Mouse (Mus musculus) midbrain, embryonic 16.5 days (tissue): ENCODE measurements at regions not wholly inside any gene's neighbourhood (a gene's known extent, or its start where the extent isn't known, plus 50 kb on each side); places are given as distances from the start of the nearest gene placed in this dataset.

Experiments used
- ATAC-seq: fragments of 200-750 bp; cut with Nextera tagmentation; 2 replicates; pipeline ENCODE4 v1.8.0; 2017; ENCODE audit warnings: moderate TSS enrichment
- H3K27ac ChIP-seq: fragments of 300-500 bp; sonication (generic); 2 replicates; pipeline ENCODE4 v1.5.1; 2014; ENCODE audit warnings: mild to moderate bottlenecking, low read length, mixed read lengths
- H3K27me3 ChIP-seq: fragments of 300-500 bp; sonication (generic); 2 replicates; pipeline ENCODE4 v1.6.1; 2014; ENCODE audit warnings: low read depth, low read length, mixed read lengths; ENCODE audit not compliant: control insufficient read depth, insufficient read depth
- H3K36me3 ChIP-seq: fragments of 300-500 bp; sonication (generic); 2 replicates; pipeline ENCODE4 v1.6.1; 2014; ENCODE audit warnings: mild to moderate bottlenecking, low read length, moderate library complexity, mixed read lengths; ENCODE audit not compliant: control insufficient read depth, insufficient read depth
- H3K4me1 ChIP-seq: fragments of 300-500 bp; sonication (generic); 2 replicates; pipeline ENCODE4 v1.6.1; 2014; ENCODE audit warnings: mild to moderate bottlenecking, low read length, mixed read lengths; ENCODE audit not compliant: control insufficient read depth, insufficient read depth
- H3K4me2 ChIP-seq: fragments of 300-500 bp; sonication (generic); 2 replicates; pipeline ENCODE4 v1.6.1; 2014; ENCODE audit warnings: mild to moderate bottlenecking, low read length, mixed read lengths
- H3K4me3 ChIP-seq: fragments of 300-500 bp; sonication (generic); 2 replicates; pipeline ENCODE4 v1.5.1; 2014; ENCODE audit warnings: low read depth, mild to moderate bottlenecking, low read length, moderate library complexity, mixed read lengths
- H3K9ac ChIP-seq: fragments of 300-500 bp; sonication (generic); 2 replicates; pipeline ENCODE4 v1.6.1; 2014; ENCODE audit warnings: low read depth, low read length, mixed read lengths
- H3K9me3 ChIP-seq: fragments of 300-500 bp; sonication (generic); replicated peaks from 2 replicates; pipeline ENCODE4 v1.6.1; 2014; ENCODE audit warnings: mild to moderate bottlenecking, low read length, mixed read lengths; ENCODE audit not compliant: control insufficient read depth, poor library complexity, severe bottlenecking
- WGBS: fragments of 180-500 bp; shearing (Covaris S2); extraction: QIAGEN DNeasy Blood & Tissue Kit; methylation state at CpG from one replicate; pipeline ENCODE4 v1.1.7; 2014; 5-methylcytosine and 5-hydroxymethylcytosine counted together

GRCm38 (mm10) chr10:122515698-122516097, 67.4 kb downstream of the Avpr1a start:
- H3K9ac ChIP-seq: no peak overlapping the region
- H3K4me3 ChIP-seq: no peak overlapping the region
- 89% methylated on average over 3 of the region's 3 CpGs for WGBS
- H3K9me3 ChIP-seq: peaks cover 3% of the 10 kb centered on the region; the same call in 1 of the 2 replicates
- no peaks in the 10 kb centered on the region for H3K4me1 ChIP-seq
- H3K36me3 ChIP-seq: no peaks in the 10 kb centered on the region
- no peak for ATAC-seq
- H3K27ac ChIP-seq: no peak overlapping the region
- H3K4me2 ChIP-seq: no peak overlapping the region
- no peaks in the 10 kb centered on the region for H3K27me3 ChIP-seq

GRCm38 (mm10) chr10:122519274-122519790, 71.0 kb downstream of the Avpr1a start:
- no peak for ATAC-seq
- Histone ChIP-seq H3K4me3 (no peak overlapping the region), H3K36me3 (no peaks in the 10 kb centered on the region), H3K4me1 (no peaks in the 10 kb centered on the region), H3K27ac (no peak overlapping the region), H3K9me3 (no peaks in the 10 kb centered on the region), H3K27me3 (no peaks in the 10 kb centered on the region), H3K4me2 (no peak overlapping the region), H3K9ac (no peak overlapping the region)
- 97% methylated on average over 4 of the region's 4 CpGs for WGBS

DNA sequence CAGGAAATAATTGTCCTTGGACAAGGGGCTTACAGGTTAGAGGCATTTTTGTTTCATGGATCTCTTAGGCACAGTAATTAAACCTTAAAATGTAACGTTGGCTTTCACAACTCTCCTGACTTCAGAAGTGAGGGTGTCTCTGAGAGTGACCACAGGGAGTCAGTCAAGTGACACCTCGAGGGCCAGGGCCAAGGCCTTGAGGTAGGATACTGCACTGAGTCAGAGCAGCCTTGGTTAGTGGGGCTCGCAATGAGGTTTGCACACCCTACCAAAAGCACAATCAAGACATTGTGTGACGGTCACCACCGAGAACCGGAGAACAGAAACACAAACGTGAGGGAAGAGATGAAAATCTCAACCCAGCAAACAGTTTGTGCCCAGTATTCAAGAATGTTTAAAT, 71.7 kb downstream of the Avpr1a start:
- H3K9ac ChIP-seq: no peak overlapping the region
- WGBS: 85% methylated on average over 7 of the region's 7 CpGs
- no peaks in the 10 kb centered on the region for H3K9me3 ChIP-seq
- no peaks in the 10 kb centered on the region for H3K4me1 ChIP-seq
- no peak overlapping the region for H3K27ac ChIP-seq
- H3K4me2 ChIP-seq: no peak overlapping the region
- no peaks in the 10 kb centered on the region for H3K36me3 ChIP-seq
- no peak for ATAC-seq
- H3K4me3 ChIP-seq: no peak overlapping the region
- H3K27me3 ChIP-seq: no peaks in the 10 kb centered on the region

DNA sequence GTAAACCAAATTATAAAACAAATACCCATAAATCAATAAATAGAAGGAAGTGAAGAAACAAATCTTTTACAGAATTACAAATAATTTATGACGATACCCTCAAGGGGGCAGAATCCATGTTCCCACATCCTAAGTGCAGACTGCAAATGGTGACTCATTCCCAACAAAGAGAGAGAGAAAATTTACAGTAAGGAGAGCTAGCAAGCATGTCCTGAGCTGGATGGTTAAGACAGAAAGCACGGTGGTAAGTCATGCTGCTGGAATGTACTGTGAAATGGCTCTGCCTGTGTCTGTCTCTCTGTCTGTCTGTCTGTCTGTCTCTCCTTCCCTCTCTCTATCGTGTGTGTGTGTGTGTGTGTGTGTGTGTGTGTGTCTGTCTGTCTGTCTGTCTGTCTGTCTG, 74.3 kb downstream of the Avpr1a start:
- H3K27me3 ChIP-seq: no peaks in the 10 kb centered on the region
- H3K36me3 ChIP-seq: no peaks in the 10 kb centered on the region
- no peak for ATAC-seq
- H3K27ac ChIP-seq: no peak overlapping the region
- no peak overlapping the region for H3K9ac ChIP-seq
- H3K4me1 ChIP-seq: no peaks in the 10 kb centered on the region
- no peak overlapping the region for H3K4me2 ChIP-seq
- 95% methylated on average over 3 of the region's 3 CpGs for WGBS
- no peak overlapping the region for H3K4me3 ChIP-seq
- no peaks in the 10 kb centered on the region for H3K9me3 ChIP-seq

DNA sequence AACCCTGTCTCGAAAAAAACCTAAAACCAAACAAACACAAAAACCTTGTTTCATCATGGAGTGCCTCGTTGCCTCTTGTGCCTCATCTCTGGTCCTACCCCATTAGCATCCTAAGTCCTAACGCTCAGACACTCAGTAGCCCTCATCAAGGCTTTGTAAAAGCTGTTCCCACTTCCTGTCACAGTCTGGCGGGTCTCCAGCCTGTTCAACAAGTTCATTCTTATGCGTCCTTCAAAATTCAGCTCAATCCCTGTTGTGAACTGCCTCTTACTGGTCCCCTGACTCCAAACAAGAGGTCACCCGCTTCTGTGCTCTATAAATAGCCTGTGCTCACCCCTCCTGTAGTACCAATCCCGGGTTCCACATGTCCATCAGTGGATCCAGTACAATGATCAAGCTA, 77.1 kb downstream of the Avpr1a start:
- Histone ChIP-seq H3K4me1 (no peaks in the 10 kb centered on the region), H3K36me3 (no peaks in the 10 kb centered on the region), H3K9ac (no peak overlapping the region), H3K27me3 (no peaks in the 10 kb centered on the region), H3K9me3 (no peaks in the 10 kb centered on the region), H3K27ac (no peak overlapping the region), H3K4me2 (no peak overlapping the region), H3K4me3 (no peak overlapping the region)
- no peak for ATAC-seq
- 65% methylated on average over 7 of the region's 7 CpGs for WGBS

- H3K27ac ChIP-seq: no peak overlapping the region
- no peaks in the 10 kb centered on the region for H3K27me3 ChIP-seq
- ATAC-seq: no peak
- no peaks in the 10 kb centered on the region for H3K36me3 ChIP-seq
- H3K4me2 ChIP-seq: no peak overlapping the region
- H3K4me3 ChIP-seq: no peak overlapping the region
- H3K4me1 ChIP-seq: no peaks in the 10 kb centered on the region
- WGBS: 68% methylated on average over 6 of the region's 6 CpGs
- H3K9ac ChIP-seq: no peak overlapping the region
- H3K9me3 ChIP-seq: no peaks in the 10 kb centered on the region
Measured at GRCm38 (mm10) chr10:122525807-122526206, 77.5 kb downstream of the Avpr1a start.

- H3K4me1 ChIP-seq: no peaks in the 10 kb centered on the region
- H3K4me3 ChIP-seq: no peak overlapping the region
- no peaks in the 10 kb centered on the region for H3K9me3 ChIP-seq
- no peaks in the 10 kb centered on the region for H3K27me3 ChIP-seq
- H3K36me3 ChIP-seq: no peaks in the 10 kb centered on the region
- WGBS: 74% methylated on average over 10 of the region's 10 CpGs
- no peak overlapping the region for H3K4me2 ChIP-seq
- H3K9ac ChIP-seq: no peak overlapping the region
- no peak overlapping the region for H3K27ac ChIP-seq
- ATAC-seq: no peak
Measured at GRCm38 (mm10) chr10:122528222-122528621, 79.9 kb downstream of the Avpr1a start.

DNA sequence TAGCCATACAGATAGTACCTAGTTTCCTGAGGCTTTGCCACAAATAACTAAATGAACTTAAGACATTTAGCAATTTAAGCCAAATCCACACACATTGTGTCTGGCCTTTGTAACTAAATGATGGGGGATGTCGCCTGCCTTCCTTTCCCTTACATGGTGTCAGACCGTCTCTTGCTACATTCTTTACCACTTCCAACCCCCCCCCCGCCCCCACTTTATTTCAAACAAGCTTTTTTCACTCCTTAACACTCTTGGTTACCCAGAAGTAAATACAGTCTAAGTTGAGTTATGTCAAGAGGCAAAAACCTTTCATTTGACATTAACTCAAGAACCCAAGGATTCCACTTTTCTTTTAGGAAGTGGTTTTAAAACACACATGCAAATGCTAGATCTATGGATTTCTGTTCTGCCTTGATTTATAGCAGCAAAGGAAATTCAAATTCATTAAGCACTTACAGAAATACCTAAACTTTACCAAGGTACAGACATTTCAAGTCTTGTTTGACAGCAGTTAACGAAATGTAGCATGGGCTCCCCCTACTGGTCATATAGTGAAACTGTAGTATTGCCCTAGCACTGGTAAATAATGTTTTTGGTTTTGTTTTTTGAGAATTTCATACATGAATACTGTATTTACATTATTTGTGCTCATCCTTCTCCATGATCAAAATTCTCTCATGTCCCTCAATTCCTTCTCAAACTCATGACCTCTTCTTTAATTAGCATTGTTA, 80.8 kb downstream of the Avpr1a start:
- WGBS: 39% methylated on average over 4 of the region's 4 CpGs
- no peak overlapping the region for H3K27ac ChIP-seq
- no peaks in the 10 kb centered on the region for H3K27me3 ChIP-seq
- no peaks in the 10 kb centered on the region for H3K9me3 ChIP-seq
- no peak overlapping the region for H3K4me3 ChIP-seq
- no peaks in the 10 kb centered on the region for H3K36me3 ChIP-seq
- H3K4me2 ChIP-seq: no peak overlapping the region
- H3K4me1 ChIP-seq: no peaks in the 10 kb centered on the region
- H3K9ac ChIP-seq: no peak overlapping the region
- ATAC-seq: no peak

DNA sequence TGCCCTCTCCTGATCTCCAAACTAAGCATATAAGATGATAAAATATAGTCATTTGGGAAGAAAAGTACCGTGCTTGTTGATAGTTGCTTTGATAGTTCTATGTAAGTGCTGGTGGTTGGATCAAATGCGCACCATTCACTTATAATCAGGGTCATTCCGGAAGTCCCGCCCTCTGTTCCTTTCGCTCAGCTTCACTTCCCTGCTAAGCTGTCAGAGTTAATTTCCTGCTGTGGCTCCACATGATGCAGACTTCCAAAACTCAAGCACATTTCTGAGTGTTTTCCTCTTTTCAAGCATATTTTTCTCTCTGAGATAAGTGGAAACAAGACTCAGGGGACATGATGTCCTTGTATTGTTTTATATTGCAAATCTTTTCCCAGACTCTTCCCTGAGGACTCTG, 86.4 kb downstream of the Avpr1a start:
- WGBS: 75% methylated on average over 5 of the region's 5 CpGs
- Histone ChIP-seq H3K27ac (no peak overlapping the region), H3K36me3 (no peaks in the 10 kb centered on the region), H3K4me2 (no peak overlapping the region), H3K27me3 (no peaks in the 10 kb centered on the region), H3K4me3 (no peak overlapping the region), H3K4me1 (no peaks in the 10 kb centered on the region), H3K9me3 (no peaks in the 10 kb centered on the region), H3K9ac (no peak overlapping the region)
- no peak for ATAC-seq
